Mouse (Mus musculus): ENCODE data around the gene Abcg1.

- TF ChIP-seq CTCF (IDR thresholded peaks at IDR 0.05; ENCODE audit: low read depth, low read length) (no peak), POLR2A (IDR thresholded peaks at IDR 0.05; ENCODE audit: extremely low read depth, insufficient read depth, low read length) (no peak)
Measured at GRCm38 (mm10) chr17:31136291-31136690, 78.8 kb downstream of the Abcg1 start.
